Mouse (Mus musculus) brain, embryonic 14.5 days (tissue): ENCODE measurements at regions not wholly inside any gene's neighbourhood (a gene's known extent, or its start where the extent isn't known, plus 50 kb on each side); places are given as distances from the start of the nearest gene placed in this dataset.
"Not testable (repeated sequence)": the region's sequence is repeated elsewhere in the genome, so short reads cannot be mapped to it uniquely, and the experiment has no call there.

ENCODE experiments used
- CTCF ChIP-seq: fragments of 200-500 bp; IDR thresholded peaks from 2 replicates; pipeline ENCODE4 v1.5.1; 2012; ENCODE audit warnings: inconsistent platforms, mild to moderate bottlenecking, moderate library complexity, borderline replicate concordance; ENCODE audit not compliant: insufficient read depth, insufficient read length; ENCODE audit errors: extremely low read depth
- POLR2A ChIP-seq: fragments of 200-500 bp; IDR thresholded peaks from 2 replicates; pipeline ENCODE4 v1.6.1; 2012; ENCODE audit warnings: mild to moderate bottlenecking, inconsistent platforms, borderline replicate concordance; ENCODE audit not compliant: poor library complexity, insufficient read depth, insufficient read length, severe bottlenecking; ENCODE audit errors: extremely low read depth

DNA sequence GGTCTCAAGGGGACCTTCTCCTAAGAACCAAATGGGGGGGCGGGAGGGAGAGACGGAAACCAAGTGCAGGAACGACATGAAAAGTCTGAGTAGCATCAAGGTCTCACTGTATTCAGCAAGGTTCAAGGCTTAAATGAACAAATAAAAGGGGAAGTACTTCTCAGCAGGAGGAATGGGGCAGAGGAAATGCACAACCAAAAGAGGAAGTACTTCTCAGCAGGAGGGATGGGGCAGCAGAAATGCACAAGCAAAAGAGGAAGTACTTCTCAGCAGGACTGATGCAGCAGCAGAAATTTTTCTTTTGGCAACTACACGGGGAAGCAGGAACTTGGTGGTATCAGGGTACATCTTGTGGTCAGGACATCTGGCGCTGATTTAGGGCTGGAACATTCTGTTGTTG, 521.3 kb upstream of the Nrxn1 start:
- not testable (repeated sequence) for TF ChIP-seq CTCF, POLR2A
